Mouse (Mus musculus): ENCODE data around the gene Eno2.

DNA sequence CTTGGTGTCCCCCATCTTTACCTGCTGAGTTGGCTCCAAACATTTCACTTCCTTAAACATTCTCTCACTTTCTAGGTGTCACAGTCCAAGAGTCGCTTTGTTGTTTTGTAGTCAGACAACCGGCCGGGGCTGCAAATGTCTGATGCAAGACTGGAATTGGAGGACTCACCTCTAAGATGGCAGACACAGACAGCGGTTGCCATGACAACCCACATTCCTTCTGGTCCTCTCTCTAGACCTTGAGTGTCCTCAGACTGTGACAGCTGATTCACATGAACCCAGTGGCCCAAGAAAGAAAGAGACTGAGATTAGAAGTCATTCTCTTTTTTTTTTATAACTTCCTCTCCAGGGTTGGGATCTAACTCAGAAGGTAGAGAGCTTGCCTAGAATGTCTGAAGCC lies 20.0 kb upstream of the Eno2 start:
- TF ChIP-seq GATA1 (IDR thresholded peaks at IDR 0.05; ENCODE audit: borderline replicate concordance, low read length) (no peak), FLI1 (IDR thresholded peaks at IDR 0.05; ENCODE audit: low read length) (no peak)
